8 mouse cellular contexts compared by ENCODE assay signal in the genomic region with DNA sequence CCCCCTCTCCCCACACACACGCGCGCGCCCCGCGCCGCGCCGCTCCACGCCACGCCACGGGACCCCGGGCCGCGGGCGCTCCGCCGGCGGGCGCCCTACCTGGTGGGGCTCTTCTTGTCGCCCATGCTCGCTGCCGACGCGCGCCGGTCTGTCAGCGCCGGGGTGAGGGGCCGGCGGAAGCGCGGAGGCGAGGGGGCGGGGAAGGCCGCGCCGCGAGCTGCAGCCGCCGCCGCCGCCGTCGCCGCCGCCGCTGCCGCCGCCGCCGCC. TPM values are rescaled to one million over a fixed set of nuclear protein-coding genes. Genes with fewer than 3 reads are reported as not detected.
DNase-seq lines count a peak whose midpoint lies in the region; ATAC-seq and TF ChIP-seq lines count a peak whose summit lies in the region.

No protein-coding gene starts in this region.

- no peak for TF ChIP-seq EP300 in CH12.LX (IDR thresholded peaks at IDR 0.05; ENCODE audit: low read length)

- H3K27me3 ChIP-seq in heart, embryonic 12.5 days (replicated peaks), result no peaks in the 10 kb centered on the region
- no peaks in the 10 kb centered on the region for H3K27me3 ChIP-seq in CH12.LX (replicated peaks)
- H3K27me3 ChIP-seq in forebrain, embryonic 13.5 days, result no peaks in the 10 kb centered on the region
- H3K27me3 ChIP-seq in liver, embryonic 13.5 days, result 0 out of 2 replicates have a peak, but pooled peaks cover 5% of the 10 kb centered on the region

- intact Hi-C loops in heart, postnatal 10 days (cut with DNase I), result loop anchor here (2.0 to 5.0 kb wide), 2 partner anchors 39 to 62 kb away; partner anchors contain the start of genes Pphln1 and Zcrb1

- in situ Hi-C loops in CH12.LX (cut with MboI; ENCODE audit: low pct_ligation_motif_present, low pct_unique_long_range_greater_than_20kb, low sequenced_read_pairs), result no loop called here

- no peak for DNase-seq in heart, postnatal 10 days
- no peak for DNase-seq in CH12.LX (ENCODE audit: extremely low read depth)
- DNase-seq in liver, embryonic 13.5 days, result no peak
- DNase-seq in frontal cortex, postnatal 10 days (ENCODE audit: low spot score in 2 of 2), result no peak
- DNase-seq in adrenal gland, postnatal 25 days, result no peak
- no peak for DNase-seq in right cerebral cortex, adult 2 months (ENCODE audit: low spot score in 2 of 2)

- no peaks in the 10 kb centered on the region for H3K9me3 ChIP-seq in heart, embryonic 12.5 days (replicated peaks)
- no peaks in the 10 kb centered on the region for H3K9me3 ChIP-seq in CH12.LX (replicated peaks; ENCODE audit: low read length)
- H3K9me3 ChIP-seq in forebrain, embryonic 13.5 days (replicated peaks), result no peaks in the 10 kb centered on the region
- H3K9me3 ChIP-seq in liver, embryonic 13.5 days (replicated peaks), result no peaks in the 10 kb centered on the region

- TF ChIP-seq RAD21 in CH12.LX (IDR thresholded peaks at IDR 0.05; ENCODE audit: low read depth, low read length), result no peak

- H3K4me3 ChIP-seq in heart, embryonic 12.5 days, result peak overlapping the region; percentile 93
- peak overlapping the region; percentile 30 to 84 (median 75) for H3K4me3 ChIP-seq in CH12.LX (replicated peaks in 1 of 3; ENCODE audit: low read depth in 2 of 3, low read length in 2 of 3, poor library complexity in 1 of 3)
- H3K4me3 ChIP-seq in forebrain, embryonic 13.5 days, result peak overlapping the region; percentile 87
- H3K4me3 ChIP-seq in liver, embryonic 13.5 days (replicated peaks), result peak overlapping the region; percentile 94

- WGBS in heart, embryonic 12.5 days, result 5% methylated on average over 23 of the region's 52 CpGs
- 0% methylated on average over 16 of the region's 52 CpGs for WGBS in forebrain, embryonic 13.5 days
- under 1% methylated on average over 30 of the region's 52 CpGs for WGBS in liver, embryonic 13.5 days (ENCODE audit: insufficient replicate concordance)

- TF ChIP-seq CTCF in CH12.LX (conservative IDR thresholded peaks at IDR 0.05 in 1 of 2, IDR thresholded peaks at IDR 0.05 in 1 of 2; ENCODE audit: low read depth in 2 of 2, low read length in 2 of 2), result no peak

- peaks cover 15% of the 10 kb centered on the region for H3K79me2 ChIP-seq in CH12.LX (replicated peaks; ENCODE audit: control insufficient read depth, extremely low read depth, insufficient read depth, poor library complexity, severe bottlenecking)

- H3K4me1 ChIP-seq in heart, embryonic 12.5 days (replicated peaks), result peaks cover 12% of the 10 kb centered on the region
- H3K4me1 ChIP-seq in CH12.LX (ENCODE audit: control insufficient read depth in 1 of 2, insufficient read depth in 2 of 2), result peaks cover 9 to 11% of the 10 kb centered on the region in 2 experiments
- peaks cover 19% of the 10 kb centered on the region for H3K4me1 ChIP-seq in forebrain, embryonic 13.5 days
- peaks cover 27% of the 10 kb centered on the region for H3K4me1 ChIP-seq in liver, embryonic 13.5 days (replicated peaks)

- ATAC-seq in heart, embryonic 12.5 days (ENCODE audit: insufficient number of reproducible peaks, low FRiP score), result no peak
- no peak for ATAC-seq in forebrain, embryonic 13.5 days
- ATAC-seq in liver, embryonic 13.5 days (ENCODE audit: low read depth), result no peak

- H3K4me2 ChIP-seq in heart, embryonic 12.5 days, result peak overlapping the region; percentile 93
- H3K4me2 ChIP-seq in CH12.LX (ENCODE audit: insufficient read depth, low read depth, poor library complexity, severe bottlenecking), result no peak overlapping the region
- H3K4me2 ChIP-seq in forebrain, embryonic 13.5 days, result peak overlapping the region; percentile 76
- H3K4me2 ChIP-seq in liver, embryonic 13.5 days, result peak overlapping the region; percentile 96

- peaks cover 9% of the 10 kb centered on the region for H3K36me3 ChIP-seq in heart, embryonic 12.5 days
- H3K36me3 ChIP-seq in CH12.LX (replicated peaks in 1 of 2; ENCODE audit: control insufficient read depth in 1 of 2, insufficient read depth in 1 of 2, low read length in 1 of 2), result peaks cover 9 to 14% of the 10 kb centered on the region in 2 experiments
- peaks cover 7% of the 10 kb centered on the region for H3K36me3 ChIP-seq in forebrain, embryonic 13.5 days (ENCODE audit: poor library complexity, severe bottlenecking)
- peaks cover 8% of the 10 kb centered on the region for H3K36me3 ChIP-seq in liver, embryonic 13.5 days

- no peak for TF ChIP-seq POLR2A in CH12.LX (IDR thresholded peaks at IDR 0.05; ENCODE audit: low read depth, low read length)

- peak overlapping the region; percentile 93 for H3K9ac ChIP-seq in heart, embryonic 12.5 days
- H3K9ac ChIP-seq in CH12.LX (ENCODE audit: insufficient read depth, low read depth), result peak overlapping the region; percentile 94
- H3K9ac ChIP-seq in forebrain, embryonic 13.5 days, result peak overlapping the region; percentile 90
- H3K9ac ChIP-seq in liver, embryonic 13.5 days, result peak overlapping the region; percentile 93

- H3K27ac ChIP-seq in heart, embryonic 12.5 days (ENCODE audit: poor library complexity, severe bottlenecking), result peak overlapping the region; percentile 96
- H3K27ac ChIP-seq in CH12.LX (ENCODE audit: insufficient read depth, low read depth), result no peak overlapping the region
- peak overlapping the region; percentile 85 for H3K27ac ChIP-seq in forebrain, embryonic 13.5 days
- H3K27ac ChIP-seq in liver, embryonic 13.5 days, result peak overlapping the region; percentile 88

- dilution Hi-C loops in CH12.LX (cut with MboI; ENCODE audit: extremely low pct_ligation_motif_present, extremely low pct_unique_long_range_greater_than_20kb, low sequenced_read_pairs), result no loop called here

TF ChIP-seq in CH12.LX, 34 proteins besides CTCF, POLR2A, EP300 and RAD21:
- TF ChIP-seq SIN3A (IDR thresholded peaks at IDR 0.05; ENCODE audit: low read length), result peak; percentile 56
- no peak for TF ChIP-seq GABPA (IDR thresholded peaks at IDR 0.05; ENCODE audit: insufficient replicate concordance, low read depth, low read length)
- TF ChIP-seq UBTF (IDR thresholded peaks at IDR 0.05; ENCODE audit: low read depth, low read length), result 0 out of 2 replicates have a peak, but pooled peaks have one; percentile 25
- no peak for TF ChIP-seq KAT2A (IDR thresholded peaks at IDR 0.05; ENCODE audit: insufficient replicate concordance, low read length)
- TF ChIP-seq PAX5 (IDR thresholded peaks at IDR 0.05; ENCODE audit: low read length), result no peak

RNA-seq across cellular contexts. Expression of gene Yaf2, which starts 0.1 kb away (rescaled TPM):
- polyA plus RNA-seq in heart, embryonic 12.5 days (2016; fragmentation: Nextera tagmentation; extraction: Ambion mirVana), result 105 and 106 TPM in 2 replicates
- total RNA-seq in heart, postnatal 10 days (2021), result 10 to 100 TPM; 29.8 to 32.0 TPM
- 32.7 and 33.7 TPM in 2 replicates for total RNA-seq in CH12.LX (2012; rRNA removed)
- 78.4 and 84.8 TPM in 2 replicates for total RNA-seq in CH12.LX (2014; rRNA removed)
- polyA plus RNA-seq in CH12.LX (2012; ENCODE audit: insufficient read length, low read depth), result 40.9 and 46.2 TPM in 2 replicates
- 71.5 and 81.6 TPM in 2 replicates for polyA plus RNA-seq in forebrain, embryonic 13.5 days (2015; fragmentation: Nextera tagmentation; extraction: Ambion mirVana)
- 35.0 and 36.7 TPM in 2 replicates for polyA plus RNA-seq in liver, embryonic 13.5 days (2015; fragmentation: Nextera tagmentation; extraction: Ambion mirVana)
- total RNA-seq in adrenal gland, postnatal 25 days (2021), result 36.5 and 42.2 TPM in 2 replicates
